Mouse (Mus musculus) heart, adult 8-10 months (tissue): Measurements from ENCODE around the gene Dnajb11. TPM values are rescaled to one million over a fixed set of nuclear protein-coding genes. Genes with fewer than 3 reads are reported as not detected.

Experiments
- DNase-seq: peaks from one replicate; pipeline ENCODE4 v3.0.0; 2022; ENCODE audit warnings: low spot score
- total RNA-seq, 4 experiments: library from RNA; stranded (reverse); gene quantifications; 2 replicates each; pipeline ENCODE4 v1.2.4; 2022

The Dnajb11 gene
- total RNA-seq: 10 to 100 TPM; 43.8 to 68.4 (median 55.3) TPM

GRCm38 (mm10) chr16:22857431-22858113, at the start of gene Dnajb11, which contains the start of gene Tbccd1:
TSS of gene Dnajb11 (plus strand) at chr16:22857845.
TSS of gene Tbccd1 (minus strand) at chr16:22857669.
- DNase-seq: peak; percentile 100

- no peak for DNase-seq
These were observed 46.2 kb upstream of the Dnajb11 start, which contains the start of gene Crygs for GRCm38 (mm10) chr16:22811477-22811876. TSS of gene Crygs (minus strand) at chr16:22811577.

- DNase-seq: no peak
These were observed 36.9 kb upstream of the Dnajb11 start for GRCm38 (mm10) chr16:22820731-22821130.

GRCm38 (mm10) chr16:22832932-22833525, 24.6 kb upstream of the Dnajb11 start:
- DNase-seq: no peak

GRCm38 (mm10) chr16:22839146-22839857, 18.3 kb upstream of the Dnajb11 start:
- DNase-seq: no peak

- no peak for DNase-seq
These were observed 14.8 kb upstream of the Dnajb11 start for GRCm38 (mm10) chr16:22842871-22843270.

- peak; percentile 81 for DNase-seq
These were observed 13.4 kb upstream of the Dnajb11 start for GRCm38 (mm10) chr16:22844061-22844801.

GRCm38 (mm10) chr16:22844834-22845233, 12.8 kb upstream of the Dnajb11 start:
- DNase-seq: no peak

GRCm38 (mm10) chr16:22845481-22845880, 12.2 kb upstream of the Dnajb11 start:
- no peak for DNase-seq

- DNase-seq: no peak
These were observed 10.0 kb upstream of the Dnajb11 start for GRCm38 (mm10) chr16:22847686-22848085.

GRCm38 (mm10) chr16:22848331-22848730, 9.3 kb upstream of the Dnajb11 start:
- no peak for DNase-seq

GRCm38 (mm10) chr16:22852709-22853108, 4.9 kb upstream of the Dnajb11 start:
- no peak for DNase-seq

GRCm38 (mm10) chr16:22856773-22857172, 872 bp upstream of the Dnajb11 start:
- no peak for DNase-seq

GRCm38 (mm10) chr16:22872397-22872796, 14.8 kb downstream of the Dnajb11 start:
- DNase-seq: no peak

- no peak for DNase-seq
These were observed 15.7 kb downstream of the Dnajb11 start for GRCm38 (mm10) chr16:22873369-22873768.

GRCm38 (mm10) chr16:22876218-22877043, 18.8 kb downstream of the Dnajb11 start:
- no peak for DNase-seq

GRCm38 (mm10) chr16:22877660-22878390, 20.2 kb downstream of the Dnajb11 start:
- no peak for DNase-seq

- DNase-seq: no peak
These were observed 21.1 kb downstream of the Dnajb11 start for GRCm38 (mm10) chr16:22878716-22879115.

- no peak for DNase-seq
These were observed 22.4 kb downstream of the Dnajb11 start for GRCm38 (mm10) chr16:22879945-22880595.

GRCm38 (mm10) chr16:22880900-22881299, 23.3 kb downstream of the Dnajb11 start:
- no peak for DNase-seq
